Mouse (Mus musculus): ENCODE results near the gene Ppcdc.
A peak's percentile ranks its signal among the peaks of the same experiment; 100 is the strongest.

Ppcdc gene

DNA sequence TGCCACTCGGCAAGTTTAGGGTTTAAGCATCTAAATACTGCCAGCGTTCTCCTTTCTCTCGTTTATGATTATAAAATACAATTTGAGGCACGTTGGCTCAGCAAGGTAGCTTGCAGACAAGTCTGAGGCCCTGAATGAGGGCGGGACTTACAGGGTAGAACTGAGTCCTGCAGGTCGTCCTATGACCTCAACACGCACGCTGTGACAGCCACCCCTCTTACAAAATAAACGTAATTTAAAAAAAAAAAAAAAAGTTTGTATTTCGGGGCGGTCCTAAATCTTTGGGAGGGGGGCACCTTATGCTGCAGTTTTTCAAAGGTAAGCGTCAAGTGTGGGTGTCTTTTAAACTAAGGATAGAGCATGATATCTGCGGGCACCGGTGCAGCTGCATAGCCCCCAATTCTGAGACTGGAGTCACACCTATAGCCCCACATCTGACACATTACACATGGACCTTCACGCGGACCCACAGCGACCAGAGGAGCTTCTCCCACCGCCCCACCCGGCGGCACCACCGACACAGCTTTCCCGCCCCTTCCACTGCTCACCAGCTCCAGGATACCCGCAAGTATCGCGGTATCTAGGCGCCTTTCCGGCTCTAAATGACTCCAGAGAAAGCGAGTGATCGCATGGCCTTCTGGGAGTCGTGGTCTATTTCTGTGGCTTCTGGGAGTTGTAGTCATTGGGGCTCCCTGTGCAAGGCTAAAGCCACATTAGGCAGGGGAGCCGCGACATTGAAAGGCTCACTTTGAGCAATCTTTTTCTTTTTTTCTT is at the start of gene Ppcdc:
Gene Ppcdc (minus strand): TSS at position 603 of the 774 bp plus-strand sequence.
- peak; percentile 92 for DNase-seq (ENCODE audit: low spot score)

DNA sequence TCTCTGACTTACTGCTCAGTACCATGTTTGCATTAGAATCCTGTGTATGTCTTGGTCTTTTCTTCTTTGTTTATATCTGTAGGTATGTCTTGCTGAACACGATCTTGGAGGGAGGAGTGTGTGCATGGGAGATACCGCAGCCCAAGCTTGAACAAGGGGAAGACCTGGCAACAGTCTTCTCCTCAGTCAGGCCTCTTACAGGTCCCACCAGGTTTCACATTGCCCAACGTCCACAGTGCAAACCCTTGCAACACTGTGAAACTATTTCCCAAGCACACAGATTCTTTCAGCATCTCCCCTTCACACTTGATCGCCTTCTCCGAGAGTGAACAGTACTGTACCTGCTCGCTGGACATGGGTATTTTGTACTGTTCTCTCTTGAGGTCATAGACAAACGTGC is 47.9 kb upstream of the Ppcdc start:
- DNase-seq (ENCODE audit: low spot score), result no peak

DNA sequence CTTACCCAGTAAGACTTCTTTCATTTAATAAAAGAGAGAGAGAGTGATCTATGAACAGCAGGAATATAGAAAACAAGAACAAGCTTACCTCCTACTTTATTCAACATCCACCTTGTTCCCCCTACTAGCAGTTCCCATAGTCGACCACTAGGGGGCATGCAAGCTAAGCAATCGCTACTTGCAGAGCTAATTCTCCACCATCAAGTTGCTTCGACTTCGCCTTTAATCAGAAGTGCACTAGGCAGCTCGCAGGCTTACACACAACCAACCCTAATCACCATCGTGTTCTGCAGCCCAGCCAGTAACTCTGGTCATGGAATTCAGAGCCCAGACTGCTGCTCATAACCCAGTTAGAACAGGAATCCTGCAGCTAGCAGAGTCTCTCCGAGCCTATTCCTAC is 45.9 kb upstream of the Ppcdc start:
- DNase-seq (ENCODE audit: low spot score), result peak; percentile 73

DNA sequence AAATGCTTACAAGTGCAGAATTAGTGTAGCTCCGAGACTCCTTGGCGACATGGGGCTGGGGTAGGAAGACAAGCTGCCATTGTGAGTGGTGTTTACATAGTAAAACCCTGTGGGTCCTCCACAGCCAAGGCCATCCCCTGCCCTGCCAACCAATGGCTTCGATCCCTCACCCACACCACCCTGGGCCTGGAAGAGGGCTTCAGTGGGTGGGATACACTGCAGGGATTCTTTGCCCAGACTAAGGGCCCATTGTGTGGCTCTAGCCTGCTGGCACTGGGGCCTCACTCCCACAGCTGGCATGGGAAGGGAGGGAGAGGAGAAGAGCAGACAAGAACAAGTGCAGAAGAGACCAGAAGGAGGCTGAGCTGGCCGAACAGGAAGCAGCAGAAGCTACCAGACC is 29.0 kb upstream of the Ppcdc start:
- DNase-seq (ENCODE audit: low spot score), result peak; percentile 58

DNA sequence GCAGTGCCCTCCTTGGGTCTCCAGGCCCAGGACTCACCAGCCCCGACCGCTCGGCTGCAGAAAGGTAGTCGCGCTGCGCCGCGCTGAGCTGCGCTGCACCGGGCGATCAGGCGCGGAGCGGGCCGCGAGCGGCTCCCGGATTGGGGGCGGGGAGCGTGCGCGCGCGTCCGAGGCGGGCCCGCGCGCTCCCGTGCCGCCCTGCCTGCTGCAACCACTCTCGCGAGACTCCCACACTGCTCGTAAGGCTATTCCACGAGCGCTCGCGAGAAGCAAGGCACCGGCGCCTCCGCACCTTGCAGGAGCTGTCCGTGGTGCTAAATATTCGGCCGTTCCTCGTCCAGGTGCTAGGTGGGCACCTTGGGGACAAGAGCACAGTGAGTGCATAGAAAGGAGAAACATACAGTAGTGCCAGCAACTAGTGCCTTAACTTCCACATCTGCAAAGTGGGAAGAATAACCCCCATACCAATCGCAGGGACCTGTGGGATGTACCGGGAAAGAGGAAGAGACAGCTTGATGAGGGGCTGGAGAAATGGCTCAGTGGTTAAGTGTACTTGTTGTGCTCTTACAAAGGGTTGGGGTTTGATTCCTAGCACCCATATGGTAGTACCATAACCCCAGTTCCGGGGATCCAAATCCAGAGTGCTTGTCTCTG is 28.1 kb upstream of the Ppcdc start, which contains the start of gene Scamp5:
Gene Scamp5 (minus strand): TSS at position 165 of the 654 bp plus-strand sequence.
- DNase-seq (ENCODE audit: low spot score), result peak; percentile 91

DNA sequence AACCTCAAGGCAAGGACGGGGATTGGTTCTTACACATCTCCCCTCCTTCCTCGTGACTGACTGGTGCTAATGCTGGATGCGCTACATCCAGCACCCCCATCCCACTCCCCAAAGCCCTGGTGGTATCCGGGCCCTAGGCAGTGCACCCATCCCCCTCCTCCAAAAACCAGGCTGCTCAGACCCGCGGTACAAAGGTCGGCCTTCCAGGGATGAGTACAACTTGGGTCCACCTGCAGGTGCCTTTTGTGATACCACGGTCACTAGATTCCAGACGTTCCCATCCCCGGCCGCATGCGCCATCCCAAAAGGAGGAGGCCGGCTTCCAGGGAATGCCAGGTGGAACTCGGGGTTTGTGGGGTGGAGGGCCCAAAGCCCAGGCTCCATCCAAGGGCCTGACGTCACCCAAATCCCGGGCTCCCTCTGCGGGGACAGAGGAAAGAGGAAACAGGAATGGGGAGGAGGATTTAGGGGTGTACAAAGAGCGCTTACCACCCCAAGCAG is 27.4 kb upstream of the Ppcdc start:
- peak; percentile 23 for DNase-seq (ENCODE audit: low spot score)

DNA sequence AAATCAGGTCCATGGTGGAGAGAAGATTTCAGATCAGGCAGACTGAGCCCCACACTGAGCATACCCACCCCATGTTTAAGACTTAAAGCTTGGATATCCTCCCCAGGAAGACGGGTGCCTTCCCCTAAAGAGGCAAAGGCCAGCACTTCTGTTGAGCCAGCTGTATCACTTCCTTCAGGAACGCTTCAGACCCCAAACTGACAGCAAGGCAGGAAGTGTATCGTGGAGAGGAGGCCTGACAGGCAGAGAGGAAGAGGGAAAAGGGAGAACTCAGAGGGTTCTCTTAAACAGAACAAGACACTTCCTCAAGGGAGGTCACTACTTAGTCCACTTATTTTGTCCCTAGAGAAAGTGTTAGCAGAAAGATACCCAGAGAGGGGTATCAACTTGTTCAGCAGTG is 26.2 kb upstream of the Ppcdc start:
- no peak for DNase-seq (ENCODE audit: low spot score)

DNA sequence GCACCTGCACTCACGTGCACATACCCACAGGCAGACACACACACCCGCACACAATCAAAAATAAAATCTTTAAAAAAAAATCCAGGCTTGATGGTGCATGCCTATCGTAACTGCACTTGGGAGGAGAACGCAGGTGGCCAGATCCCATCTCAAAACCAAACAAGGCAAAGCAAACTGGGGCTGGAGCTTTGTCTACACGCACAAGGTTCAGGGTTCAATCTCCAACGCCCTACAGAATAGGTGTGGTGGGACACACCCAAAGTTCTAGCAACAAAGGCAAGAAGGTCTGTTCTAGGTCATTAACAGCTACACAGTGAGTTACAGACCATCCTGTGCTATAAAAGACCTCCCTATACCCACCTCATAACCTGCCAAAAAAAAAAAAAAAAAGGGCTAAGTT is 22.9 kb upstream of the Ppcdc start:
- no peak for DNase-seq (ENCODE audit: low spot score)

DNA sequence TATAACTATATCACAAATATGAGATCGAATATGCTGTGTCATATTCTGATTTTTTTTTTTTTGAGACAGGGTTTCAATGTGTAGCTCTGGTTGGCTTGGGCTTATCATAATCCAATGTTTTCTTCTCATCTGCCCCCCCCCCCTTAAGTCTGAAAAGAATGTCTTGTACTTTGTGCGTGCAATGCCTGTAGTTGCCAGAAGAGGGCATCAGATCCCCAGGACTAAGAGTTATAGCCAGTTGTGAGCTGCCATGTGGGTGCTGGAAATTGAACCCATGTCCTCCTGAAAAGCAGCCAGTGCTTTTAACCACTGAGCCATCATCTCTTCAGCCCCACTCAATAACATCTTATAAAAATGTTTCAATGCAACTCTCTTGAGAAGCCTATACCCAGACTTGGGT is 19.8 kb upstream of the Ppcdc start:
- no peak for DNase-seq (ENCODE audit: low spot score)

DNA sequence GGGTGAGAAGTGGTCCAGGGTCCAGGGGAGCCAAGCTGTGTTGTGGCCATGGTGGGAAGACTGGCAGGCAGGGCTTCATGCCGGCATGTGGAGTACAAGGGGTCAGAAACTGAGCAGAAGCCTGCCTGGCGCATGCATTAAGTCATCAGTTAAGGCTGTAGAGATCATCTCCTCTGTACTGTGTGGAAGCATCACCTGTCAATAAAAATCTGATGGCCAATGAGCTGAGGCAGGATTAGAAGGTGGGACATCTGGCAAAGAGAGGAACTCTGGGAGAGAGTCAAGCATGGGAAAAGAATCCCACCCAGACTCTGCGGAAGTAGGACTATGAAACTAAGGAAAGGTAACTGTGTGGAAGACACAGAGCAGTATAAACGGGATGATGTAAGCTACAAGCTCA is 13.6 kb upstream of the Ppcdc start:
- DNase-seq (ENCODE audit: low spot score), result no peak

DNA sequence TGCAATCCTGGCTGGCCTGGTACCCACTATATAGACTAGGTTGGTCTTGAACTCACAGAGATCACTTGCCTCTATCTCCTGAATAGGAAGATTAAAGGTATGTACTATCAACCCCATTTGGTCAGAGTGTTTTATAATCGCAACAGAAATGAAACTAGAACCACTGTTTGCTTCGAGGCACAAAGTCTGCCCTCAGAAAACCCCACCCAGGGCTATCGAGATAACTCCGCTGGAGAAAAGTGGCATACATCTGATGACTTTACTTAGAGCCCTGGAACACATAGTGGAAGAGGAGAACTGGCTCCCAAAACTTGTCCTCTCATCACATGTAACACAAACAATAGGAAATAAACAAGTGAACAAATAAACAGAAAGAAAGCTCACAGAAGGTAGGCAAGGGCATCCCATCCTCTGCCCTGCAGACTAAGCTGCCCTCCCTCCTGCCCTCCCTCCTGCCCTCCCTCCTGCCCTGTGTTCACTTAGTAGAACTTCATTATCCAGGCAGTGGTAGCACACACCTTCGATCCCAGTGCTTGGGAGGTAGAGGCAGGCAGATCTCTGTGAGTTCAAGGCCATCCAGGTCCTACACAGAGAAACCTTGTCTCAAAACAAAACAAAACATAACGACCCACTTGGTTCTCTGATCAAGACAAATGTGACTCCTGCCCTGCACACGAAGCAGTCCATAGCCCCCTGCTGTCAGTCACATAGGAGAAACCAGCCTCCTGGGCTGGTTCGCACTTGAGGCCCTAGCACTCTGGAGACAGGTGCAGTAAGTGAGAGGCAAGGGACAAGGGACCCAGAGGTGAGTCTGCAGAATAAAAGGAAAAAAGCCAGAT is 12.9 kb upstream of the Ppcdc start:
- no peak for DNase-seq (ENCODE audit: low spot score)

DNA sequence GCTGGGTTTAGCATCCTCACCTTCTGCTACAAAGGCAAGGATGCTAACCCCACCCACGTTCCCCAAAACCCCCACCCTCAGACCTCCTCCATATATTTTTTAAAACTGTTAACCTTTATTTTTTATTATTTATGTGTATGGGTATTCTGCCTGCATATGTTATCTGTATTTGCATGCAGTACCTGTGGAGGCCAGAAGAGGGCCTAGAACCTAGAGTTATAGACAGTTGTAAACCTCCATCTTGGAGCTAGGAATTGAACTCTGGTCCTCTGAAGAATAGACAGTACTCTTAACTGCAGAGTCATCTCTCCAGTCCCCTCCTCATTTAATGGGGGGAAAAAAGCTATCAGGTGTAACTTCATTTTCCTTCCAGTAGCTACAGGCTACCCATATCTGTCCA is 9.8 kb upstream of the Ppcdc start:
- DNase-seq (ENCODE audit: low spot score), result no peak

DNA sequence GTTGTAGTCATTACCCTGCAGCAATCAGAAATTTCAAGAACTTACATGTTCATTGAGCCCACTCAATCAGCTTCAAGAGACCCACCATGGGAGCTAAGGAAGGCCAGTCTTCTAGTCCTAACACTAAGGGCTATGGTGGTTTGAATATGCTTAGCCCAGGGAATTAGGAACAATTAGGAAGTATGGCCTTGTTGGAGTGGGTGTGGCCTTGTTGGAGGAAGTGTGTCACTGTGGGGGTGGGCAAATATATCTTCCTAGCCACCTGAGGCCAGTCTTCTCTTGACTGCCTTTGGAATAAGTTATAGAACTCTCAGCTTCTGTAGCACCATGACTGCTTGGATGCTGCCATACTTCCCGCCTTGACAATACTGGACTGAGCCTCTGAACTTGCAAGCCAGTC is 696 bp upstream of the Ppcdc start:
- DNase-seq (ENCODE audit: low spot score), result no peak

DNA sequence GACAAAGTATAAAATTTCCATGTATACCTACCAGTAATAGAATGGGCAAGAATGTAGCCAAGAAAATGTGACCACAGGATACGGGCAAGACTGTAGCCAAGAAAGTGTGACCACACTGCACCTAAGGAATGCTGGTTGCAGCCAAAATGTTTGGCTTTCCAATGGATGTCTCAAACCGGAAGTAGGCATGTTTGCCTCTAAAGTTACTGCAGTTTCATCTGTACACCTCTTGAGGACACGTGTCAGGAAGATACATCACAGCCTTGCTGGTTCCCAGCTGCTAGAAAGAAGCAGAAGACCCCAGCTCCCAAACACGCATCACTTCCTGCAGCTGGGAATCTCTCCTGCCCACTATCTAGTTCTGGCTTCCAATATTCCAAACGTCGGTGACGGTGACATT is 841 bp downstream of the Ppcdc start:
- no peak for DNase-seq (ENCODE audit: low spot score)

DNA sequence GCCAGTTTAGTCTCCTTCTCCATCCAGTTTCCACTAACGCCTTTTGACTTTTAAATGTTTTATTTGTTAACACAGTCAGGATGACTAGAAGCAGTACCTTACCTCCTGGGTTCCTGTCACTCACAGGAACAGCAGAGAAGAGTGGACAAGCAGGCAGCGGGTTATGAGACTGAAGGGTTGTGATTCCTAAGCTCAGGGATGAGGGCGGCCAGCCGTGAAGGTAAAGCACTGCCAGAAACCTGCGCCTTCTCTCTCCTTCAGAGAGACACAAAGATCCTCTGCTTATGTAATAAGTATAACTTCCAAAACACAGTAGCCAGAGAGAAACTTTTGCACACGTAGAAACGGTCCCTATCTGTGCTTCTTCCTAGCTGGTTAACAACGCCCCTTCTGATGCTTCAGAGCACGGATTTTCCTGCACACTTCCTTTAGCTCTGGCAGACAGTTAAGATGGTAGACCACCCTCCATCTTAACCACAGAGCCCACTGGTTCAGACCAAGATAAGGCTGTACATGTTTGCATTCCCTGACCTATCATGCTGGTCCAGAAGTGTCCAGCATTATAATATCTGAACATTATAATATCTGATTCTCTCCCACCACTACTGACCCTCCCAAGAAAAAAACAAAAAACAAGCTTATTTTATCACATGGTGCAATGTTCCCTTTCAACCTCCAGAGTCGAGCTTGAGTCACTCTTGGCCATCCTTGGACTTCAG is 1.9 kb downstream of the Ppcdc start:
- no peak for DNase-seq (ENCODE audit: low spot score)

DNA sequence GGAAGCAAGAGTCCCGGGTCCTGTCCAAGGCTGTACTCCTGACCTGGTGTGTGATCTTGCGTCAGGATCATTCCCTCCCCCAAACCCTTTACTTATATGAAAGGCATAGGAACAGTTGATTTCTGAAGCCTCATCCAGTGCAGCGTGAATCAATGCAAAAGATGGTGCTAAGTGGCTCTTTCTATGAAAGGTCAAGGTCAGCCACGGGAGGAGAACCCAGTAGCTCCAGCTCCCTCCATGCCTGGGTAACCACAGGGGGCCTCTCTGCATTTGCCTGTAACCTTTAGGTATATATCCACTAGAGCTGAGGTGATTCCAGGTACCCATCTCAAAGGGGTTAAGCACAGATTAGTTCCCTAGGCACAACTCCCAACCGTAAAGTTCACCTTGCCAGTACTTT is 3.8 kb downstream of the Ppcdc start:
- DNase-seq (ENCODE audit: low spot score), result no peak

DNA sequence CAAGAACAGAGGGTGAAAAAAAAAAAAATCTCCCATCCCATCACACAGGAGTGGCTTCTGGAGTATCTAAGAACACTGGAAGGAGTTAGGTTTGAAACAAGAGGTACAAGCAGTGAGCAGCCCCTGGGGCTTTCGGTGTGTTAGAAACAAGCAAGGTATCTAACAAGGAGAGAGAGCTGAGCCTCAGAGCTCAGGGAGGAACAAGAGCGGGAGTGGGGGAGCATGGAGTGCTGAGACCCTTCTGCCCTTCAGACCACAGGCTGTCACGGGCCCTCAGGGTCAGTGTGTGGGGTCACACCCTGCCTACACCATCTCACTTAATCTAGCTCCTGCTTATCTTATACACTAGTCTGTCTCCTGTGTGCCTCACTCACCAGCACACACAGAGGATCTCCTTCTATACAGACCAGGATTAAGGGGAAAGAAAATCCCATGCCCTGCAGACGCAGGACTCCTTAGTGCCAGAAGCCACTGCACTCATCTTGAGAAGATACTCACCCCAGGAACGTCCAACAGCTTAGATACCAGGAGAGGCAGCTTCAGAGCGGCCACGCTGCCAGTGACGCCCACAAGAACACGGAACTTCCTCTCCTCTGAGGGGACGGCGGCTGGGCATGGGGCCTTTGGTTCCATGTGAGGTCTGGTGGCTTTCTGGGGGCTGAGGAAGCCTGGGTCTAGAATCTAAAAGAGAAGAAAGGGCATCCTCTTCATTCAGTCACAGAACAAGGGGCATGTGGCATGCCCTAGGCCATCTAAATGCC is 5.3 kb downstream of the Ppcdc start:
- DNase-seq (ENCODE audit: low spot score), result no peak

DNA sequence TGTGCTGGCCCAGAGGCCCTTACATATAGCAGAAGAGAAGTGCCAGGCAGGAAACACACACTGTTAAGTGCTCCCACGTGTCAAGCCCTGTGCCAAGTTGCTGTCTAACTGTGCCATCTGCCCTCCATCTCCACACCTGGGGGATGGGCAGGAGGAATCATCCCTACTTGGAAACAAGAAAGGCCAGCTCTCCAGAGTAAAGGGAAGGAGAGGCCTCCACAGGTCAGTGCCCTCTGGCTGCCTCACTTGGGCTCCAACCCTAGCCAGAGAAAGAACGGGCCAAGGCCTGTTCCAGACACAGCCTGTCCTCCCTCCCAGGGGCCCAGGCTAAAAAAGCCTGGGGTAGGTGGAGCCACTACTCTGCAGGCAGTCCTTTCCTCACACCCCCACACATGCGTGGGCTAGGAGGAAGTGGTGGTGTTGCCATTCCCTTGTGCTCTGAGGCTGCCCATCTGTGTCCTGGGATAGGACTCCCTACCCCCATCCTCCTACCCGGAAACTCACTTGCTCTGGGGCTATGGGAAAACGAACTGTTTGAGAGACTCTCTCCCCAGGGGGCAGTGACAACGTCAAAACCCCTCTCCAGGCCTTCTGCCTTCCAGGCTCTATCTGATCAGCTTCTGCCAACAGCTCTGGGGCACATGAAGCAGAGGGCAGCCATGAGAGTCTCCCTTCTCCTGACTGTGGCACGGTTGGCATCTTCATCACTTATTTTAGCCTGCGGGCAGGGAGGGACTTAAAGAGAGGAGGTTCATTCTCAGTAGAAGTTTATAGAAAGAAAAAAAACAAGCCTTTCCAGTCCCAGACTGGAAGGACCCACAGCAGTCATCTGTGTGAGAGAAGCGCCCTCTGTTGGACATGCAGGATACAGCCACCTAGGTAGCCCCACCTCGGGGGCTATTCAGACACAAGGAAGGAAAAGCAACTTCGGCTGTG is 6.6 kb downstream of the Ppcdc start:
- peak; percentile 66 for DNase-seq (ENCODE audit: low spot score)

DNA sequence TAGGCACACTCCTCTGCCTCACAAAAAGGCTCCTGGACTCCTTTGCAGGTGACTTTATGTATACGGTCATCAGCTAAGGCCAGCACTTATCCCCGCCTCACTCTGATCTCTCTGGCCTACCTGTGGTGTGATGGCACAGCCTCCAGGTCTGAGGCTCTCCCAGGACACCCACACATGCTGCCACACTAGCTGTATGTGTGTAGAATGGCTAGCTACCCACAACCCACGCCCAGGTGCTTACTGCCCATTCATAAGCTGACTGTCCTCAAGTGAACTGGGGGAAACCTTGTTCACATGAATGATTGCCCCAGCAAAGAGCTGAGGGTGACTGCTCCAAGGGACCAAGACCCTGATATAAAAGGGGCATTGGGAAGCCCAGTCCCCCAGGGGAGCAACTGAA is 7.4 kb downstream of the Ppcdc start:
- no peak for DNase-seq (ENCODE audit: low spot score)

DNA sequence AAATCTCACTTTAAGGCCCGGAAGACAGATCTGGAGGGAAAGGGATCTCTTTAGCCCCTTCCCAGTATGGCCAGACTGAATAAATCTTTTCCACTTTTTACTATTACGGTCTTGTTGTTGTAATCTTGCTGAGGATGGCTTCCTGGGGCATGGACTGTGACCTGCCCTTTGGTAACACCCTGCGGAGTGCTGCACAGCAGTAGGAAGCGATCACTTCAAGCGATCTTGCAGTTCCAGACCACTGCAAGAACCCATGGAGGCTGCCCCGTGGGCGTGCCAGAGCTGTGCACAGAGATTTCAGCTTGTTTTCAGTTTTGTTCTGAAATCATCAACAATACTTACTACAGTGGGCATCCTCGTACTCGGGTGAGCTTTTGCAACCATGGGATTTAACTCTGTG is 8.7 kb downstream of the Ppcdc start:
- no peak for DNase-seq (ENCODE audit: low spot score)
